Mouse (Mus musculus): ENCODE data around the gene Pds5b. TPM values are rescaled to one million over a fixed set of nuclear protein-coding genes. Genes with fewer than 3 reads are reported as not detected.
"Not testable (repeated sequence)": the region's sequence is repeated elsewhere in the genome, so short reads cannot be mapped to it uniquely, and the experiment has no call there.

Gene Pds5b
- polyA plus RNA-seq, 1 experiment from 2014 or later: 49.3 TPM

- Histone ChIP-seq H3K4me2 (no peak overlapping the region), H3K4me3 (ENCODE audit: low read depth, low read length) (no peak overlapping the region), H3K4me1 (ENCODE audit: control insufficient read depth, insufficient read depth, low read length) (no peaks in the 10 kb centered on the region), H3K9ac (ENCODE audit: low read length) (no peak overlapping the region), H3K27ac (ENCODE audit: low read depth, low read length) (no peak overlapping the region), H3K36me3 (ENCODE audit: control insufficient read depth, insufficient read depth, low read length) (no peaks in the 10 kb centered on the region), H3K9me3 (ENCODE audit: control insufficient read depth, low read length) (no peaks in the 10 kb centered on the region), H3K27me3 (ENCODE audit: control insufficient read depth, insufficient read depth, low read length) (no peaks in the 10 kb centered on the region)
- ATAC-seq (ENCODE audit: low FRiP score): no peak
- no peak for DNase-seq (ENCODE audit: low spot score, missing footprints)
Observed at GRCm38 (mm10) chr5:150713431-150713830, 39.9 kb downstream of the Pds5b start.

- WGBS: 11% methylated on average over 4 of the region's 4 CpGs
- no peak overlapping the region for H3K9ac ChIP-seq (ENCODE audit: low read length)
Observed at GRCm38 (mm10) chr5:150717775-150718174, 44.2 kb downstream of the Pds5b start.

GRCm38 (mm10) chr5:150724641-150725040 is 51.1 kb downstream of the Pds5b start:
- no peaks in the 10 kb centered on the region for H3K4me1 ChIP-seq (ENCODE audit: control insufficient read depth, insufficient read depth, low read length)
- H3K9me3 ChIP-seq (ENCODE audit: control insufficient read depth, low read length): no peaks in the 10 kb centered on the region
- H3K27me3 ChIP-seq (ENCODE audit: control insufficient read depth, insufficient read depth, low read length): no peaks in the 10 kb centered on the region
- H3K9ac ChIP-seq (ENCODE audit: low read length): no peak overlapping the region
- H3K36me3 ChIP-seq (ENCODE audit: control insufficient read depth, insufficient read depth, low read length): no peaks in the 10 kb centered on the region; the same call in 1 of the 2 replicates
- 69% methylated on average over 1 of the region's 1 CpGs for whole genome bisulfite sequencing
- H3K27ac ChIP-seq (ENCODE audit: low read depth, low read length): no peak overlapping the region
- no peak overlapping the region for H3K4me2 ChIP-seq
- ATAC-seq (ENCODE audit: low FRiP score) (no peak), DNase-seq (ENCODE audit: low spot score, missing footprints) (peak; percentile 51)
- no peak overlapping the region for H3K4me3 ChIP-seq (ENCODE audit: low read depth, low read length)

More at GRCm38 (mm10) chr5:150717775-150718174, 44.2 kb downstream of the Pds5b start:
- Histone ChIP-seq H3K27ac (ENCODE audit: low read depth, low read length) (no peak overlapping the region), H3K36me3 (ENCODE audit: control insufficient read depth, insufficient read depth, low read length) (no peaks in the 10 kb centered on the region; the same call in 1 of the 2 replicates), H3K9me3 (ENCODE audit: control insufficient read depth, low read length) (no peaks in the 10 kb centered on the region), H3K4me2 (no peak overlapping the region), H3K4me3 (ENCODE audit: low read depth, low read length) (no peak overlapping the region), H3K4me1 (ENCODE audit: control insufficient read depth, insufficient read depth, low read length) (no peaks in the 10 kb centered on the region), H3K27me3 (ENCODE audit: control insufficient read depth, insufficient read depth, low read length) (no peaks in the 10 kb centered on the region)
- peak; percentile 86 for ATAC-seq (ENCODE audit: low FRiP score)
- peak; percentile 90 for DNase-seq (ENCODE audit: low spot score, missing footprints)

GRCm38 (mm10) chr5:150737028-150737427 is 63.5 kb downstream of the Pds5b start:
- not testable (repeated sequence) for H3K36me3 ChIP-seq (ENCODE audit: control insufficient read depth, insufficient read depth, low read length); H3K27ac ChIP-seq (ENCODE audit: low read depth, low read length); H3K9ac ChIP-seq (ENCODE audit: low read length); ATAC-seq (ENCODE audit: low FRiP score); H3K27me3 ChIP-seq (ENCODE audit: control insufficient read depth, insufficient read depth, low read length); H3K4me1 ChIP-seq (ENCODE audit: control insufficient read depth, insufficient read depth, low read length); H3K4me2 ChIP-seq; H3K9me3 ChIP-seq (ENCODE audit: control insufficient read depth, low read length); H3K4me3 ChIP-seq (ENCODE audit: low read depth, low read length); DNase-seq (ENCODE audit: low spot score, missing footprints)
- 94% methylated on average over 3 of the region's 3 CpGs for WGBS

- ATAC-seq (ENCODE audit: low FRiP score) (no peak), DNase-seq (ENCODE audit: low spot score, missing footprints) (peak; percentile 23)
- Histone ChIP-seq H3K4me2 (no peak overlapping the region), H3K9me3 (ENCODE audit: control insufficient read depth, low read length) (no peaks in the 10 kb centered on the region), H3K27ac (ENCODE audit: low read depth, low read length) (no peak overlapping the region), H3K9ac (ENCODE audit: low read length) (no peak overlapping the region), H3K4me3 (ENCODE audit: low read depth, low read length) (no peak overlapping the region), H3K36me3 (ENCODE audit: control insufficient read depth, insufficient read depth, low read length) (no peaks in the 10 kb centered on the region), H3K4me1 (ENCODE audit: control insufficient read depth, insufficient read depth, low read length) (no peaks in the 10 kb centered on the region), H3K27me3 (ENCODE audit: control insufficient read depth, insufficient read depth, low read length) (no peaks in the 10 kb centered on the region)
- 92% methylated on average over 7 of the region's 7 CpGs for WGBS
Observed at GRCm38 (mm10) chr5:150739311-150739710, 65.8 kb downstream of the Pds5b start.

GRCm38 (mm10) chr5:150740597-150740996 is 67.1 kb downstream of the Pds5b start:
- 38% methylated on average over 2 of the region's 2 CpGs for WGBS
- no peaks in the 10 kb centered on the region for H3K4me1 ChIP-seq (ENCODE audit: control insufficient read depth, insufficient read depth, low read length)

GRCm38 (mm10) chr5:150756623-150757022 is 83.1 kb downstream of the Pds5b start:
- H3K27ac ChIP-seq (ENCODE audit: low read depth, low read length): no peak overlapping the region
- ATAC-seq (ENCODE audit: low FRiP score): no peak
- WGBS: 94% methylated on average over 5 of the region's 5 CpGs

More at GRCm38 (mm10) chr5:150740597-150740996, 67.1 kb downstream of the Pds5b start:
- ATAC-seq (ENCODE audit: low FRiP score) (0 out of 2 replicates have a peak, but pooled peaks have one; percentile 55), DNase-seq (ENCODE audit: low spot score, missing footprints) (no peak)
- no peak overlapping the region for H3K9ac ChIP-seq (ENCODE audit: low read length)
- no peak overlapping the region for H3K4me2 ChIP-seq
- no peaks in the 10 kb centered on the region for H3K9me3 ChIP-seq (ENCODE audit: control insufficient read depth, low read length)
- no peaks in the 10 kb centered on the region for H3K27me3 ChIP-seq (ENCODE audit: control insufficient read depth, insufficient read depth, low read length)
- H3K27ac ChIP-seq (ENCODE audit: low read depth, low read length): no peak overlapping the region
- H3K36me3 ChIP-seq (ENCODE audit: control insufficient read depth, insufficient read depth, low read length): no peaks in the 10 kb centered on the region
- no peak overlapping the region for H3K4me3 ChIP-seq (ENCODE audit: low read depth, low read length)

GRCm38 (mm10) chr5:150772403-150772802 is 98.9 kb downstream of the Pds5b start:
- H3K4me2 ChIP-seq: no peak overlapping the region
- WGBS: 26% methylated on average over 5 of the region's 5 CpGs
- ATAC-seq (ENCODE audit: low FRiP score) (no peak), DNase-seq (ENCODE audit: low spot score, missing footprints) (no peak)
- H3K27me3 ChIP-seq (ENCODE audit: control insufficient read depth, insufficient read depth, low read length): no peaks in the 10 kb centered on the region
- H3K9ac ChIP-seq (ENCODE audit: low read length): no peak overlapping the region
- no peak overlapping the region for H3K27ac ChIP-seq (ENCODE audit: low read depth, low read length)
- no peak overlapping the region for H3K4me3 ChIP-seq (ENCODE audit: low read depth, low read length)
- no peaks in the 10 kb centered on the region for H3K9me3 ChIP-seq (ENCODE audit: control insufficient read depth, low read length)
- peaks cover 2% of the 10 kb centered on the region; the same call in 1 of the 2 replicates for H3K36me3 ChIP-seq (ENCODE audit: control insufficient read depth, insufficient read depth, low read length)
- H3K4me1 ChIP-seq (ENCODE audit: control insufficient read depth, insufficient read depth, low read length): 0 out of 2 replicates have a peak, but pooled peaks cover 3% of the 10 kb centered on the region

More at GRCm38 (mm10) chr5:150756623-150757022, 83.1 kb downstream of the Pds5b start:
- Histone ChIP-seq H3K27me3 (ENCODE audit: control insufficient read depth, insufficient read depth, low read length) (no peaks in the 10 kb centered on the region), H3K4me1 (ENCODE audit: control insufficient read depth, insufficient read depth, low read length) (no peaks in the 10 kb centered on the region), H3K9me3 (ENCODE audit: control insufficient read depth, low read length) (no peaks in the 10 kb centered on the region), H3K9ac (ENCODE audit: low read length) (no peak overlapping the region), H3K4me2 (no peak overlapping the region), H3K4me3 (ENCODE audit: low read depth, low read length) (no peak overlapping the region), H3K36me3 (ENCODE audit: control insufficient read depth, insufficient read depth, low read length) (peaks cover 3% of the 10 kb centered on the region; the same call in 1 of the 2 replicates)
- peak; percentile 75 for DNase-seq (ENCODE audit: low spot score, missing footprints)

GRCm38 (mm10) chr5:150773083-150773482 is 99.5 kb downstream of the Pds5b start:
- Histone ChIP-seq H3K9me3 (ENCODE audit: control insufficient read depth, low read length) (no peaks in the 10 kb centered on the region), H3K27me3 (ENCODE audit: control insufficient read depth, insufficient read depth, low read length) (no peaks in the 10 kb centered on the region), H3K4me2 (no peak overlapping the region), H3K27ac (ENCODE audit: low read depth, low read length) (no peak overlapping the region), H3K9ac (ENCODE audit: low read length) (no peak overlapping the region), H3K36me3 (ENCODE audit: control insufficient read depth, insufficient read depth, low read length) (peaks cover 2% of the 10 kb centered on the region; the same call in 1 of the 2 replicates), H3K4me1 (ENCODE audit: control insufficient read depth, insufficient read depth, low read length) (0 out of 2 replicates have a peak, but pooled peaks cover 3% of the 10 kb centered on the region), H3K4me3 (ENCODE audit: low read depth, low read length) (no peak overlapping the region)
- DNase-seq (ENCODE audit: low spot score, missing footprints) (peak; percentile 75), ATAC-seq (ENCODE audit: low FRiP score) (no peak)

Data from midbrain, embryonic 11.5 days (tissue).